Mouse (Mus musculus): ENCODE measurements at regions not wholly inside any gene's neighbourhood (a gene's known extent, or its start where the extent isn't known, plus 50 kb on each side); places are given as distances from the start of the nearest gene placed in this dataset.

DNA sequence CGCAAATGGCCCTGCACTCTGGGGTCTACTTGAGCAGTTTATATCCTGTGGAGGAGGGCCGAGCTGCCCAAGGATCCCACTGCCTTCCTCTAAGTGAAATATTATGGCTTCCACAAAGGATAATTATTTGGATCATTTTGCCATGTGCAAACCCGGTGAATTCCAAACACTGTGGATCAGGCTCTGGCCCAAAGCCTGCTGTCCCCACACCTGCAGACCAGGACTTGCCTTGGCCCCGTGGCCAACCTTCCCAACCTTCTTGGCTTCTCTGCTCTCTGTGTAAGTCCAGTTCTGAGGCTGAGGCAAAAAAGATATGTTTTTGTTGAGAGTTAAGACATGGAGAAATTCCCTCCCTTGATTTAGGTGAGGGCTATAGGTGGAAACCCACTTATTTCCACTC, 234.0 kb downstream of the Snx10 start:
- Histone ChIP-seq H3K4me2 (ENCODE audit: low read length) (no peak overlapping the region), H3K27ac (ENCODE audit: low read depth, low read length) (no peak overlapping the region), H3K4me1 (ENCODE audit: control insufficient read depth, insufficient read depth, low read length) (0 out of 2 replicates have a peak, but pooled peaks cover 3% of the 10 kb centered on the region), H3K27me3 (replicated peaks; ENCODE audit: control insufficient read depth, insufficient read depth, low read length) (no peaks in the 10 kb centered on the region), H3K36me3 (ENCODE audit: control insufficient read depth, insufficient read depth, low read length) (no peaks in the 10 kb centered on the region), H3K4me3 (ENCODE audit: low read depth, low read length) (no peak overlapping the region), H3K9me3 (replicated peaks; ENCODE audit: control insufficient read depth, low read length) (no peaks in the 10 kb centered on the region), H3K9ac (ENCODE audit: low read length) (no peak overlapping the region)
- 92% methylated on average over 4 of the region's 4 CpGs for WGBS
- DNase-seq (ENCODE audit: low spot score) (no peak), ATAC-seq (no peak)

DNA sequence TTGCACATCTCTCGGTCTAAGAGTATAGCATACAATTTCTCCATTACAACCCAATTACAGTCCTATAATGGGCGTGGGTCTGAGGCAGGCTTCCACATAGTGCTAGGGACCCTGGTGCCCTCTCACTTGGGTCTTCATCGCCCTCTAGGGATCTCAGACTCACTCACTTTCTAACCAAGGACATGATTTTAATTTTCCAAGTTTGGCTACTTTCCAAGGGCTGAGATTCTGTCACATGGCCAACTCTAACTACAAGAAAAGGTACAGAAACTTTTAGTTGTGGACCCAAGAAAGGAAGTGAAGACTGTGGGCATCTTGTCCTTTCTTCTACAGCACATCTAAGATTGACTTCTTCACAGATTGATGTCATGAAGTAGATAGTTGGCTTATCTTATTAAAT, 235.1 kb downstream of the Snx10 start:
- 74% methylated on average over 3 of the region's 3 CpGs for WGBS
- Histone ChIP-seq H3K4me2 (ENCODE audit: low read length) (no peak overlapping the region), H3K27me3 (replicated peaks; ENCODE audit: control insufficient read depth, insufficient read depth, low read length) (no peaks in the 10 kb centered on the region), H3K4me3 (ENCODE audit: low read depth, low read length) (no peak overlapping the region), H3K9me3 (replicated peaks; ENCODE audit: control insufficient read depth, low read length) (no peaks in the 10 kb centered on the region), H3K9ac (ENCODE audit: low read length) (no peak overlapping the region), H3K36me3 (ENCODE audit: control insufficient read depth, insufficient read depth, low read length) (no peaks in the 10 kb centered on the region), H3K4me1 (ENCODE audit: control insufficient read depth, insufficient read depth, low read length) (0 out of 2 replicates have a peak, but pooled peaks cover 3% of the 10 kb centered on the region), H3K27ac (ENCODE audit: low read depth, low read length) (no peak overlapping the region)
- DNase-seq (ENCODE audit: low spot score) (no peak), ATAC-seq (no peak)

DNA sequence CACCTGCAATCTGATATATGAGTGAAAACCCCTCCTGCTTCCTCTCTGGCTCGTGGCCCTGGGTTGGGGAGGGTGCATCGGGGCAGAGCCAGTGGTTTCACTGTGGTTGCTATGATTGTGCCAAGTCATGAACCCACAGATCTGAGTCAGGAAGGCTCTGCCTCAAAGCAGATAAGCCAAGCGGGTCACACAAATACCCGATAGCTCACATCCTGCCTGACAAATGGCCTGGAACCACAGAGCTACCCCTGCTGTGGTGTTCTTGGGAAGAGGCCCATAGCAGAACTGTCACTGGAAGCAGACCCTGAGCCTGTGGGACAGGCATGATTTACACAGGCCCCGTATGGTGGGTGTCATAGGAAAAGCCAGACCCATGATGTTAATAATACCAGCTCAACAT, 236.7 kb downstream of the Snx10 start:
- DNase-seq (ENCODE audit: low spot score) (no peak), ATAC-seq (no peak)
- WGBS, result 72% methylated on average over 5 of the region's 5 CpGs
- Histone ChIP-seq H3K9me3 (replicated peaks; ENCODE audit: control insufficient read depth, low read length) (no peaks in the 10 kb centered on the region), H3K4me1 (ENCODE audit: control insufficient read depth, insufficient read depth, low read length) (no peaks in the 10 kb centered on the region), H3K27me3 (replicated peaks; ENCODE audit: control insufficient read depth, insufficient read depth, low read length) (no peaks in the 10 kb centered on the region), H3K9ac (ENCODE audit: low read length) (no peak overlapping the region), H3K4me3 (ENCODE audit: low read depth, low read length) (no peak overlapping the region), H3K4me2 (ENCODE audit: low read length) (no peak overlapping the region), H3K27ac (ENCODE audit: low read depth, low read length) (no peak overlapping the region), H3K36me3 (ENCODE audit: control insufficient read depth, insufficient read depth, low read length) (no peaks in the 10 kb centered on the region)

DNA sequence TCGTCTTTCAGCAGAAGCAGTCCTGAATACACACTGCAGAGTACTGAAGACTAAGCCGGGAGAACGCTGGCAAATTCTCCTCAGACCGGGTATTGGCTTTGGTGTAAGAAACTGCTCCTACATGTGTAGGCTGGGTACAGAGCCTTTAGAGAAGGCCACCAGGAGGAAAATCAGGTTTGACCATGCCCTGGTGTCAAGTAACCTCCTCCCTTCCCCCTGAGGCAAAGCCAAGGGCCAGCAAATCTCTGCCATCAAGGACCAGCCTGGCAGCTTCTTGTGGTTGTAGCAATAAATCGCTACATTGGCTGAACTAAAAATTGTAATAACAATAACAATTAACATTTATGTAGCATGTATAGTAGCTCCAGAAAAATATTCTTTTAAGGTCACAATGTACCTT, 237.8 kb downstream of the Snx10 start:
- Histone ChIP-seq H3K4me1 (ENCODE audit: control insufficient read depth, insufficient read depth, low read length) (peaks cover 2% of the 10 kb centered on the region), H3K36me3 (ENCODE audit: control insufficient read depth, insufficient read depth, low read length) (no peaks in the 10 kb centered on the region), H3K27ac (ENCODE audit: low read depth, low read length) (no peak overlapping the region), H3K9me3 (replicated peaks; ENCODE audit: control insufficient read depth, low read length) (no peaks in the 10 kb centered on the region), H3K27me3 (replicated peaks; ENCODE audit: control insufficient read depth, insufficient read depth, low read length) (no peaks in the 10 kb centered on the region), H3K9ac (ENCODE audit: low read length) (no peak overlapping the region), H3K4me2 (ENCODE audit: low read length) (no peak overlapping the region), H3K4me3 (ENCODE audit: low read depth, low read length) (no peak overlapping the region)
- 86% methylated on average over 5 of the region's 5 CpGs for WGBS
- DNase-seq (ENCODE audit: low spot score) (no peak), ATAC-seq (no peak)

DNA sequence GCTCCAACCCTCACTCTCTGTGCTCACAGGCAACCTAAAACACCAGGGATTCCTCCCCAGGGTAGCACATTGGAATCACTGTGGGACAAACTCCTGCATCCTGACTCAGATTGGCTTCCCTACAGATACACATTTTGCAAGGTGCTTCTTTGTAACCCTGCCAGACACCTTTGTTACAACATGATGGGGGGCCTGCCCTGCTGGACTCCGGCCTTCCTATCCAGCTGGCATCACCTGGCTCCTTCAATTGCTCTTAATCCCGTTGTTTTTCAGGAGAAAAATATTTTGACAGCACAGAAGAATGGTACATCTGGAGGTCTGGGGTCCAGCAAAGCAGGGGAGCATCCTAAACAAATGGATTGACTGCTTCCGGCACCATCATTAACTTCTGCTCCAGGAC, 242.8 kb downstream of the Snx10 start:
- no peaks in the 10 kb centered on the region for H3K9me3 ChIP-seq (replicated peaks; ENCODE audit: control insufficient read depth, low read length)
- H3K27ac ChIP-seq (ENCODE audit: low read depth, low read length), result 0 out of 2 replicates have a peak overlapping the region, but pooled peaks have one; percentile 17
- H3K4me1 ChIP-seq (ENCODE audit: control insufficient read depth, insufficient read depth, low read length), result peaks cover 14% of the 10 kb centered on the region
- H3K4me2 ChIP-seq (ENCODE audit: low read length), result no peak overlapping the region
- peak; percentile 29 for DNase-seq (ENCODE audit: low spot score)
- H3K27me3 ChIP-seq (replicated peaks; ENCODE audit: control insufficient read depth, insufficient read depth, low read length), result 0 out of 2 replicates have a peak, but pooled peaks cover 2% of the 10 kb centered on the region
- WGBS, result 12% methylated on average over 3 of the region's 3 CpGs
- H3K36me3 ChIP-seq (ENCODE audit: control insufficient read depth, insufficient read depth, low read length), result no peaks in the 10 kb centered on the region
- no peak overlapping the region for H3K9ac ChIP-seq (ENCODE audit: low read length)
- no peak overlapping the region for H3K4me3 ChIP-seq (ENCODE audit: low read depth, low read length)
- no peak for ATAC-seq

DNA sequence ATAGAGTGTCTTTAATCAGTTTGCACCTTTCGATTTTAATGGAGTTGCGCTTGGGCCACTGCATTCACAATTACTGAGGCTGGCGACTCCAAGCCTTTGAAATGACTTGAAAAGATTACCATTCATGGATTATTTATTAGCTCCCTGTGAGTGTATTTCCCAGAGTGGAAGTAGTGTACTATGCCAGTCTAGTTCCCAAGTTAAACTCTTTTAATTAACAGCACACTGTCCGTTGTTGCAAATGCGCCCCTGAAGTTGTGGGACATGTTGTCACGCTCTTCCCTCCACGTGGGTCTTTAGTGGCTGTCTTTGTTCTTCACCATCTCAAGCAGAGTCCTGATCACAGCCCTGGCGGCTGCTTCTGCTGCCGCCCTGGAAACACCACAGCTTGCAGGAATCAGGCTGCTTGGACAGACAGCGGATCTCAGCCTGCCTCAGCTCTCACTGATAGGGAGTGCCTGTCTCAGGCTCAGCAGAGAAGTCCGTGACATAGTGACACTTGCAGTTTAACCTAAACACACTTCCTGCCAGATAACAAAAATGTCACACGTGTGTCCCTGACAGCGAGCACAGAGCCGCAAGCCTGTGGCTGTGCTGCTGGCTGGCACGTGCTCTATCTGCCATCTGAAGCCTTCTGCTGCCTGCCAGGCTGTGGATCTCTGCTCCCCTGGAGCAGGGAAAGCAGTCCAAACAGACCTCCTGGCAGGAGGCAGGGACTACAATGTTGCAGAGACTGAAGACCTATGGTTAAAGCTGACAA, 244.1 kb downstream of the Snx10 start:
- H3K27ac ChIP-seq (ENCODE audit: low read depth, low read length), result peak overlapping the region; percentile 81
- H3K4me1 ChIP-seq (ENCODE audit: control insufficient read depth, insufficient read depth, low read length), result peaks cover 14% of the 10 kb centered on the region
- WGBS, result under 1% methylated on average over 15 of the region's 15 CpGs
- no peaks in the 10 kb centered on the region for H3K36me3 ChIP-seq (ENCODE audit: control insufficient read depth, insufficient read depth, low read length)
- DNase-seq (ENCODE audit: low spot score) (peak; percentile 83), ATAC-seq (peak; percentile 94)
- peak overlapping the region; percentile 46 for H3K9ac ChIP-seq (ENCODE audit: low read length)
- no peaks in the 10 kb centered on the region for H3K9me3 ChIP-seq (replicated peaks; ENCODE audit: control insufficient read depth, low read length)
- peak overlapping the region; percentile 47 for H3K4me2 ChIP-seq (ENCODE audit: low read length)
- 0 out of 2 replicates have a peak, but pooled peaks cover 2% of the 10 kb centered on the region for H3K27me3 ChIP-seq (replicated peaks; ENCODE audit: control insufficient read depth, insufficient read depth, low read length)
- H3K4me3 ChIP-seq (ENCODE audit: low read depth, low read length), result 0 out of 2 replicates have a peak overlapping the region, but pooled peaks have one; percentile 1

DNA sequence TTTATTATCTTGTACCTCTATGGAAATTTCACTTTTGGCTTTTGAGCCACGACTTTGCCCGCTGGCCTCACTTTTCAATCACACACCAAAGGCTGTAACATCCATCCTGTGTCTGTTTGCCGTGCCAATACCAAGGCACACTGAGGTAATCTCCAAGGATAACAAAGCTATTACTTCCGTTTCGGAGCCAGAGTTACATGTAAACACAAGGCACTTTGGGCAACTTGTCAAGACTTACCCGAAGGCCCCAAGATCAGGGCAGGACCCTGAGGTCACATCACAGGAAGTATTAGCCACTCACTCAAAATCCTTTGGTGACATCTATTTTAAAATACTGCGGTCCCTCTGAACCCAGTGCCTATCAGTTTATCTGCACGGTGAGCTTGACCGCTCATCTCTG, 241.3 kb downstream of the Skap2 start:
- Histone ChIP-seq H3K9me3 (replicated peaks; ENCODE audit: control insufficient read depth, low read length) (no peaks in the 10 kb centered on the region), H3K27ac (ENCODE audit: low read depth, low read length) (no peak overlapping the region), H3K4me3 (ENCODE audit: low read depth, low read length) (no peak overlapping the region), H3K27me3 (replicated peaks; ENCODE audit: control insufficient read depth, insufficient read depth, low read length) (0 out of 2 replicates have a peak, but pooled peaks cover 2% of the 10 kb centered on the region), H3K4me1 (ENCODE audit: control insufficient read depth, insufficient read depth, low read length) (peaks cover 14% of the 10 kb centered on the region), H3K9ac (ENCODE audit: low read length) (no peak overlapping the region), H3K36me3 (ENCODE audit: control insufficient read depth, insufficient read depth, low read length) (no peaks in the 10 kb centered on the region), H3K4me2 (ENCODE audit: low read length) (no peak overlapping the region)
- ATAC-seq (no peak), DNase-seq (ENCODE audit: low spot score) (no peak)
- WGBS, result 92% methylated on average over 9 of the region's 9 CpGs

DNA sequence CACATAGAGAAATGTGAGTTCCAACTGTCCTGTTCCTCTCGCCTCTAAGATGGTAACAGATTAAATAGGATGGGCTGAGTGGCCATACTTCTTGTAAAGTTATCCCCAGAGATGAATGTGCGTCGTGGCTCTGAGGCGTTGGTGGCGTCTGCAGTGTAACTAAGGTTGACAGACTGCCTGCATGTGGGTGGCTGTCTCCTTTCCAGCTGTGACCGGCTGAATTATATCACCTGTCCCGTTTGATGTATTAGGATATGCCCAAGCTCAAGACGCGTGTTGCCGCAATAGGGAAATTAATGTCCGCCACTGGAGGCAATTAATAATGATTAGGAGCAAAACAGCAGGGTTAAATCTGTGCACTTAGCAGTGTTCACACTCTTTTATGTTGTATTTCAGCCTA, 240.9 kb downstream of the Skap2 start:
- no peak overlapping the region for H3K4me2 ChIP-seq (ENCODE audit: low read length)
- 0 out of 2 replicates have a peak, but pooled peaks cover 2% of the 10 kb centered on the region for H3K27me3 ChIP-seq (replicated peaks; ENCODE audit: control insufficient read depth, insufficient read depth, low read length)
- ATAC-seq (no peak), DNase-seq (ENCODE audit: low spot score) (no peak)
- no peak overlapping the region for H3K9ac ChIP-seq (ENCODE audit: low read length)
- H3K27ac ChIP-seq (ENCODE audit: low read depth, low read length), result no peak overlapping the region
- no peaks in the 10 kb centered on the region for H3K9me3 ChIP-seq (replicated peaks; ENCODE audit: control insufficient read depth, low read length)
- 63% methylated on average over 11 of the region's 11 CpGs for WGBS
- H3K36me3 ChIP-seq (ENCODE audit: control insufficient read depth, insufficient read depth, low read length), result no peaks in the 10 kb centered on the region
- H3K4me3 ChIP-seq (ENCODE audit: low read depth, low read length), result no peak overlapping the region
- H3K4me1 ChIP-seq (ENCODE audit: control insufficient read depth, insufficient read depth, low read length), result peaks cover 12% of the 10 kb centered on the region

DNA sequence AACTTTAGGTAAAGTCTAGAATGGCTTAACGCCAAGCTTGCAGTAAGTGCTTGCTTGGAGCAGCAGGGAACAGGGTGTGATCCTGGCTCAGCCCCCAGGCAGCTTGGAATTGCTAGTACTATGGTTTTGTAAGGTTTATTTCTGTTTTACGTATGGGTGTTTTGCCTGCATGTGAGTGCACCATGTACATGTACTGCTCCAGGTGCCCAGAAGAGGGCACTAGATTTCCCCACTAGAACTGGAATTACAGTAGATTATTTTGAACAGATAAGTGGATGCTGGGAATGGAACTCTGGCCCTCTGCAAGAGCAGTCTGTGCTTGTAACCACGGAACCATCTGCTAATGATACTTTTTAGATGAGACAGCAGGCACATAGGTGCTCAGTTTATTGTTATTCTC, 237.6 kb downstream of the Skap2 start:
- H3K27ac ChIP-seq (ENCODE audit: low read depth, low read length), result no peak overlapping the region
- peak; percentile 12 for DNase-seq (ENCODE audit: low spot score)
- no peaks in the 10 kb centered on the region for H3K9me3 ChIP-seq (replicated peaks; ENCODE audit: control insufficient read depth, low read length)
- no peak overlapping the region for H3K4me3 ChIP-seq (ENCODE audit: low read depth, low read length)
- H3K4me1 ChIP-seq (ENCODE audit: control insufficient read depth, insufficient read depth, low read length), result no peaks in the 10 kb centered on the region
- 68% methylated on average over 3 of the region's 3 CpGs for WGBS
- H3K9ac ChIP-seq (ENCODE audit: low read length), result no peak overlapping the region
- 0 out of 2 replicates have a peak, but pooled peaks cover 2% of the 10 kb centered on the region for H3K27me3 ChIP-seq (replicated peaks; ENCODE audit: control insufficient read depth, insufficient read depth, low read length)
- no peak for ATAC-seq
- H3K36me3 ChIP-seq (ENCODE audit: control insufficient read depth, insufficient read depth, low read length), result no peaks in the 10 kb centered on the region
- no peak overlapping the region for H3K4me2 ChIP-seq (ENCODE audit: low read length)

Data from forebrain, embryonic 14.5 days (tissue).